Mouse (Mus musculus) stomach, embryonic 16.5 days (tissue): ENCODE results near the gene Ttll5. TPM values are rescaled to one million over a fixed set of nuclear protein-coding genes. Genes with fewer than 3 reads are reported as not detected.

ENCODE experiments used
- ATAC-seq: fragments of 200-750 bp; cut with Nextera tagmentation; 2 replicates; pipeline ENCODE4 v1.8.0; 2017; ENCODE audit warnings: moderate number of reproducible peaks, moderate TSS enrichment; ENCODE audit not compliant: insufficient read depth, low FRiP score
- H3K27ac ChIP-seq: fragments of 300-500 bp; sonication (generic); 2 replicates; pipeline ENCODE4 v1.5.1; 2014; ENCODE audit warnings: low read length
- H3K27me3 ChIP-seq: fragments of 300-500 bp; sonication (generic); 2 replicates; pipeline ENCODE4 v1.6.1; 2014; ENCODE audit warnings: low read length, control low read depth, mixed read lengths; ENCODE audit not compliant: control insufficient read depth, insufficient read depth
- H3K36me3 ChIP-seq: fragments of 300-500 bp; sonication (generic); 2 replicates; pipeline ENCODE4 v1.6.1; 2014; ENCODE audit warnings: low read length; ENCODE audit not compliant: control insufficient read depth, insufficient read depth
- H3K4me1 ChIP-seq: fragments of 300-500 bp; sonication (generic); 2 replicates; pipeline ENCODE4 v1.6.1; 2014; ENCODE audit warnings: low read length, control low read depth, mixed read lengths; ENCODE audit not compliant: control insufficient read depth, insufficient read depth
- H3K4me2 ChIP-seq: fragments of 300-500 bp; sonication (generic); 2 replicates; pipeline ENCODE4 v1.6.1; 2014; ENCODE audit warnings: low read depth, low read length, mixed read lengths
- H3K4me3 ChIP-seq: fragments of 300-500 bp; sonication (generic); replicated peaks from 2 replicates; pipeline ENCODE4 v1.5.1; 2014; ENCODE audit warnings: mild to moderate bottlenecking, low read length
- H3K9ac ChIP-seq: fragments of 300-500 bp; sonication (generic); 2 replicates; pipeline ENCODE4 v1.6.1; 2014; ENCODE audit warnings: low read length
- H3K9me3 ChIP-seq: fragments of 300-500 bp; sonication (generic); replicated peaks from 2 replicates; pipeline ENCODE4 v1.6.1; 2016; ENCODE audit warnings: low read length, control low read depth; ENCODE audit not compliant: control insufficient read depth
- WGBS: fragments of 180-500 bp; shearing (Covaris S2); extraction: QIAGEN DNeasy Blood & Tissue Kit; methylation state at CpG from one replicate; pipeline ENCODE4 v1.1.7; 2014; 5-methylcytosine and 5-hydroxymethylcytosine counted together
- polyA plus RNA-seq: library from polyadenylated mRNA; unstranded; fragments of >200 nt; fragmentation: Nextera tagmentation; extraction: Ambion mirVana; gene quantifications from 2 replicates; pipeline ENCODE4 v1.2.1, GENCODE M21; 2015

Ttll5 gene
- polyA plus RNA-seq, 1 experiment from 2014 or later = 11.4 TPM

DNA sequence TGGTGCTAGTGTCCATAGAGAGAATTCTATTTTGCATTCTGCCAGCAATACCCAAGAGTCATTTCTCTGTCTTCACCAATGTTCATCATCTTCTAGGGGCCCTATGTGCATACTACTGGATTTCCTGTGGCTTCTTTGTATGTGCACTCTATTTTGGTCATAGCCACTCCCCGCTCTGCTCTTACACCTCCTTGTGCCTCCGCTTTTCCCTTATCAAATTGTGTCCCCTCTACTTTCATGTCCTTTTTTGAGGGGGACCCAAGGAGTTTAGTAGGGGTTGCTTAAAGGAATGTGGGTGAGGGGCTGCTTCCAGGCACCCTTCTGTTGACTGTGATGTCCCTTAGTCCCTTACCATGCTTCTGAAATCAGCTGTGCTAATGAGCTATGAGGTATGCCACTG lies 222.3 kb downstream of the Ttll5 start:
- H3K4me3 ChIP-seq = no peak overlapping the region
- peaks cover 9% of the 10 kb centered on the region; the same call in 1 of the 2 replicates for H3K36me3 ChIP-seq
- H3K9ac ChIP-seq = no peak overlapping the region
- H3K4me1 ChIP-seq = no peaks in the 10 kb centered on the region
- ATAC-seq = no peak
- WGBS = 92% methylated on average over 2 of the region's 2 CpGs
- no peak overlapping the region for H3K4me2 ChIP-seq
- H3K27me3 ChIP-seq = no peaks in the 10 kb centered on the region
- no peak overlapping the region for H3K27ac ChIP-seq
- peaks cover 9% of the 10 kb centered on the region for H3K9me3 ChIP-seq

DNA sequence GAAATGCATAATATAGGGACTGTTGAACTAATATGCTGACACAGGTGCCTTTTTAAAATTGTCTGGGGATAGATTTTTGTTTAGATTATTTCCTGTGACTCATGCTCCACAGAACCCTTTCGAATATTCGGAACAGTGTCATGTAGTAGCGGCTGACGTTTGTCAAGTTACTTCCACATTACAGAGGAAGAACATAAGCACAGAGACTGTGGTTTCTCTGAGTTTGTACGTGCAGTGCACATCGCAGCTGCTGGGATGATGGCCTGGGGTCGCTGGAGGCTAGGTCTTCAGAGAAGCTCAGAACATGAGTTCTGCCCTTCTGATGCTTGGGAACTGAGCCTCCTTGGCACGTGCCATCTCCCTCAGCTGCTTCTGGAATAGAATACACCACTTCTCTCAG lies 222.9 kb downstream of the Ttll5 start:
- 67% methylated on average over 8 of the region's 8 CpGs for WGBS
- peaks cover 9% of the 10 kb centered on the region for H3K9me3 ChIP-seq
- H3K4me3 ChIP-seq = no peak overlapping the region
- H3K4me1 ChIP-seq = no peaks in the 10 kb centered on the region
- H3K27ac ChIP-seq = no peak overlapping the region
- no peaks in the 10 kb centered on the region for H3K27me3 ChIP-seq
- no peak overlapping the region for H3K4me2 ChIP-seq
- ATAC-seq = no peak
- H3K36me3 ChIP-seq = peaks cover 9% of the 10 kb centered on the region; the same call in 1 of the 2 replicates
- H3K9ac ChIP-seq = no peak overlapping the region

GRCm38 (mm10) chr12:86049813-86050212 lies 225.4 kb downstream of the Ttll5 start:
- H3K4me3 ChIP-seq = no peak overlapping the region
- H3K27ac ChIP-seq = no peak overlapping the region
- H3K36me3 ChIP-seq = no peaks in the 10 kb centered on the region
- H3K4me1 ChIP-seq = no peaks in the 10 kb centered on the region
- no peak overlapping the region for H3K9ac ChIP-seq
- ATAC-seq = no peak
- no peaks in the 10 kb centered on the region for H3K27me3 ChIP-seq
- WGBS = 80% methylated on average over 6 of the region's 6 CpGs
- no peak overlapping the region for H3K4me2 ChIP-seq
- H3K9me3 ChIP-seq = no peaks in the 10 kb centered on the region

DNA sequence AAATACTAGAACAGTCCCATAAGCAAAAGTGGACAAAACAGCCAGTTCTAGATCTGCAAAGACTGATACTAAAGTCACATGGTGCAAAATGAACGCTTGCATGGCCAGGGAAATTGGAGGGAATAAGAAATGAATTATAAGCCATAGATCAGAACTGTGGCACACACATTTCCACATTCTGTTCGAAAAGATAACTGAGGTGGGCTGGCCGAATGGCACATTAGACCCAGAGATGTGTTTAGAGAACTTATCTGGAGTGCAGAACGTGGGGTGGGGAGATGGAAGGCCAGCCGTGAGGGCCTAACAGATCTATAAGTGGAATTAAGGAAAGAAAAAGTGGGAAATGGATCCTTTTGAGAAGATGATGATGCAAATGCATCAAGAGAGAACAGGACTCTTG lies 227.0 kb downstream of the Ttll5 start:
- no peak overlapping the region for H3K4me2 ChIP-seq
- WGBS = 80% methylated on average over 5 of the region's 5 CpGs
- H3K27ac ChIP-seq = no peak overlapping the region
- no peaks in the 10 kb centered on the region for H3K36me3 ChIP-seq
- H3K27me3 ChIP-seq = no peaks in the 10 kb centered on the region
- H3K9me3 ChIP-seq = no peaks in the 10 kb centered on the region
- no peaks in the 10 kb centered on the region for H3K4me1 ChIP-seq
- ATAC-seq = no peak
- H3K4me3 ChIP-seq = no peak overlapping the region
- H3K9ac ChIP-seq = no peak overlapping the region

GRCm38 (mm10) chr12:86055306-86055705 lies 230.8 kb downstream of the Ttll5 start:
- H3K4me3 ChIP-seq = no peak overlapping the region
- ATAC-seq = no peak
- WGBS = 89% methylated on average over 2 of the region's 2 CpGs
- H3K4me2 ChIP-seq = no peak overlapping the region
- no peaks in the 10 kb centered on the region for H3K4me1 ChIP-seq
- no peak overlapping the region for H3K9ac ChIP-seq
- H3K36me3 ChIP-seq = no peaks in the 10 kb centered on the region
- no peaks in the 10 kb centered on the region for H3K9me3 ChIP-seq
- H3K27ac ChIP-seq = no peak overlapping the region
- no peaks in the 10 kb centered on the region for H3K27me3 ChIP-seq

- H3K4me3 ChIP-seq = no peak overlapping the region
Observed at GRCm38 (mm10) chr12:86056976-86057375, 232.5 kb downstream of the Ttll5 start.

DNA sequence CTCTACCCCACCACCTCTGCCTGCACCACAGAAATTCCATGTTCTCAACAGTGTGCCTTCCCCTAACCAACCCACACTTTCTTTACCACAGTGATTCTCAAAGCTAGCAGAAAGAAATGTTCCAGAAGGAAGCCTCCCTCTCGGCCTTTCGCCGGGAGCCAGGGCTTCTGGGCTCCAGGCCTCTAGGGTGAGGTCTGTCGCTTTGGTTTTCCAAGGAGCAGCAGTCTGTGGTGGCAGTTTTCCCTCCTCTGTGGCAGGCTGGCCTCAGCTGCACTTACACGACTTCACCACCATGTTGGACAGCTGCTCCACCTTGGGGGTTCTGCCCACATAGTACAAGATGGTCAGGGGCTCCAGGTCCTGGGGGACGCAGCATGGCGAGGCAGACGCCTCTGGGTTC lies 233.1 kb downstream of the Ttll5 start:
- Histone ChIP-seq H3K36me3 (no peaks in the 10 kb centered on the region; the same call in 1 of the 2 replicates), H3K27me3 (no peaks in the 10 kb centered on the region), H3K4me2 (no peak overlapping the region), H3K9me3 (no peaks in the 10 kb centered on the region), H3K27ac (no peak overlapping the region), H3K4me3 (no peak overlapping the region), H3K4me1 (no peaks in the 10 kb centered on the region), H3K9ac (no peak overlapping the region)
- no peak for ATAC-seq
- 85% methylated on average over 8 of the region's 8 CpGs for WGBS

More at GRCm38 (mm10) chr12:86056976-86057375, 232.5 kb downstream of the Ttll5 start:
- no peak overlapping the region for H3K9ac ChIP-seq
- no peak overlapping the region for H3K27ac ChIP-seq
- no peak for ATAC-seq
- H3K4me1 ChIP-seq = no peaks in the 10 kb centered on the region
- no peaks in the 10 kb centered on the region for H3K27me3 ChIP-seq
- no peaks in the 10 kb centered on the region for H3K9me3 ChIP-seq
- WGBS = 88% methylated on average over 8 of the region's 8 CpGs
- no peak overlapping the region for H3K4me2 ChIP-seq
- no peaks in the 10 kb centered on the region; the same call in 1 of the 2 replicates for H3K36me3 ChIP-seq

- H3K4me1 ChIP-seq = no peaks in the 10 kb centered on the region
- no peak overlapping the region for H3K27ac ChIP-seq
- no peaks in the 10 kb centered on the region for H3K27me3 ChIP-seq
- H3K4me3 ChIP-seq = no peak overlapping the region
- WGBS = 48% methylated on average over 6 of the region's 6 CpGs
- ATAC-seq = no peak
- no peaks in the 10 kb centered on the region for H3K9me3 ChIP-seq
- no peak overlapping the region for H3K9ac ChIP-seq
- H3K36me3 ChIP-seq = no peaks in the 10 kb centered on the region; the same call in 1 of the 2 replicates
- H3K4me2 ChIP-seq = no peak overlapping the region
Observed at GRCm38 (mm10) chr12:86059341-86059740, 234.9 kb downstream of the Ttll5 start.

DNA sequence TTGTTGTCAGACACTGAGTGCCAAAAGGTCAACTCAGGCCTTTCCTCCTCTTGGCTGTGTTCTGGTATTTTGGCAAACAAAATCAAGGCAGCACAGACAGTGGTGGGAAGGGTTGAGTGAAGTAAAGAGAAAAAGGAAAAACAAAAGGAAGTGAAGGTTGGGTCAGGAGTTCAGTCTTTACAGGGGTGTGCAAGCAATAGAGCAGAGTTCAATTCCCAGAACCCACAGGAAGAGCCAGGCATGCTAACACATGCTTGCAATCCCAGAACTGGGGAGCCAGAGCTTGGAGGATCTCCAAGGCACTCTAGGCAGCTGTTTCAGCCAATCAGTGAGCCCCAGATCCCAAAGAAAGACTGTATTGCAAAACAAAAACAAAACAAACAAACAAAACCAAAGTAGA lies 240.3 kb downstream of the Ttll5 start:
- Histone ChIP-seq H3K9me3 (no peaks in the 10 kb centered on the region), H3K9ac (no peak overlapping the region)
- no peak for ATAC-seq

DNA sequence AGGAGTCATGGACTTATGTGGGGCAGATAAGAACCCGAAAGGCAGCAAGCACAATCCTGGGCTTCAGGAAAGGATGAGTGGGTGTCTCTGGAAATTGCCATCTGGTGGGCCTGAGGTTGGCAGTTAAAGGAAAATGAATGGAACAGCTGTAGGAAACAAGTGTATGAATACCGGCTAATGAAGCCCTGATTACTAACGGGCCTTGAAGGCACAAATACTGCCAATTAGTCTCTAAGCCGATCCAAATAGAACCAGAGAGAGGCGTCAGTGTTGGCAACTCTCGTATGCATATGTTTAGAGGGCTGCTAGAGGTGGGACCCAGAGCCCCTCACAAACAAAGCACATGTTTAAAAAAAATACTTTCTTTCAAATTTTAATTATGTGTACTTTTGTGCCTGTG lies 247.0 kb downstream of the Ttll5 start:
- Histone ChIP-seq H3K27ac (no peak overlapping the region), H3K4me2 (no peak overlapping the region), H3K4me1 (no peaks in the 10 kb centered on the region; the same call in 1 of the 2 replicates), H3K36me3 (no peaks in the 10 kb centered on the region), H3K9me3 (no peaks in the 10 kb centered on the region; the same call in 1 of the 2 replicates), H3K9ac (no peak overlapping the region), H3K27me3 (no peaks in the 10 kb centered on the region), H3K4me3 (no peak overlapping the region)
- WGBS = 88% methylated on average over 6 of the region's 6 CpGs
- ATAC-seq = no peak

More for the DNA sequence above, 240.3 kb downstream of the Ttll5 start:
- Histone ChIP-seq H3K27me3 (no peaks in the 10 kb centered on the region), H3K4me3 (no peak overlapping the region), H3K4me1 (no peaks in the 10 kb centered on the region), H3K27ac (no peak overlapping the region), H3K36me3 (no peaks in the 10 kb centered on the region; the same call in 1 of the 2 replicates), H3K4me2 (no peak overlapping the region)
